Mouse (Mus musculus) adrenal gland, postnatal 36 days (tissue): ENCODE measurements around the gene Tes3-ps. TPM values are rescaled to one million over a fixed set of nuclear protein-coding genes. Genes with fewer than 3 reads are reported as not detected.
A peak's percentile ranks its signal among the peaks of the same experiment; 100 is the strongest.

ENCODE experiments used
- DNase-seq, 2 experiments: peaks; one replicate each; pipeline ENCODE4 v3.0.0; 2021; ENCODE audit warnings: mixed read lengths in 1 of 2
- total RNA-seq, 2 experiments: library from RNA; stranded (reverse); gene quantifications; 2 replicates each; pipeline ENCODE4 v1.2.3; 2021

The Tes3-ps gene
- total RNA-seq, 2 experiments from 2014 or later: 1.5 to 1.7 TPM

DNA sequence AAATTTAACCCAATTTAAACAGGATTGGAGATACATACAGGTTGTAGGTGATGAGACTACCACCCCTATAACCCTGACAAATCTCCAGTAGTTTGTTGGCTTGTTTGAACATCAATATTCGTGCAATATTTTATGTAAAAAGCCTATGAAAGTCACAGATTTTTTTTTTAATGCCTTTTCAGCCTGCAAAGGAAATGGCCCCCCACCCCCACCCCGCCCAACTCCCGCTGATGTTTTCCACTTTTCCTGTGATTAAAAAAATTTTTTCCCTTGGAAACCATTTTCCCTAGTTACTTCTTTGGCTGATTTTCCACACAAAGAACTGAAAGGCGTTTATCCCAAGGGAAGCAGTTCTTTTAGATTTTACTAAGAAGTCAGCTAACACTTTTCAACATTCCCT, 11.4 kb downstream of the Tes3-ps start, which contains the start of gene Ecm2:
Ecm2 (plus strand) TSS at position 301 of the 400 bp plus-strand sequence.
- no peak for DNase-seq

DNA sequence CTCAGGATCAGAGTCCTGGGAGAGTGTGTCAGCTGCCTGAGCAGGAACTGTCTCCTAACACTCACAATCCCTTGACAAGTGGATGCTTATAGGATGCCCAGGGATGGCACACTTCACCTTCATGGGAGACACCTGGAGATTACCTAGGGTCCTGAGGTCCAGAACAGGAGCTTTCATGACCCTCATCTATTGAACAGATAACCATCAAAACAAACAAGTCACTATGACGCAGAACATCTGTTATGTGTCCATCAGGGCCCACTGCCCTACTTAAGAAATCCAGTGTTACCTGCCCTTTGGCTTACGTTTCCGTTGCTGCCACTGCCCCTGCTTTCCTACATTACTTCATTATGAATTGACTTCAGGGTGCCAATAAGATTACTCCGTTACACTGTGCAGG, 12.7 kb downstream of the Tes3-ps start:
- no peak for DNase-seq

DNA sequence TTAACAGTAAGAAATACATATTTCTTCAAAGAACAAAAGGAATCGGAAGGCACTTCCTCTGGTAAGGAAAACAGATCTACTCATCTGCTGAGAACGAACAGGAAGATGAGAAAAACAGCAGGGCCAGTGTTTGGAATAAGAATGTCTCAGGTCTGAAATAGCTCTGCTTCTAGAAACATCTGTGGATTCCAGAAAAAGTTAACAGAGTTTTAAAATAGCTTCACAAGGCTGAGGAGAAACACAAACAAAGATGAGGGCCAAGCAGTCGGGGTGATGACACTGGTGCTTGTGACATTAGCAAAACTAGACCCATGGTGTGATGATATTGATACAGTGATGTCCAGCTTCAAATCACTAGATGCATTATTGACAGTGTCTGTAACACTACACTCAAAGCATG, 14.1 kb downstream of the Tes3-ps start:
- DNase-seq: no peak

DNA sequence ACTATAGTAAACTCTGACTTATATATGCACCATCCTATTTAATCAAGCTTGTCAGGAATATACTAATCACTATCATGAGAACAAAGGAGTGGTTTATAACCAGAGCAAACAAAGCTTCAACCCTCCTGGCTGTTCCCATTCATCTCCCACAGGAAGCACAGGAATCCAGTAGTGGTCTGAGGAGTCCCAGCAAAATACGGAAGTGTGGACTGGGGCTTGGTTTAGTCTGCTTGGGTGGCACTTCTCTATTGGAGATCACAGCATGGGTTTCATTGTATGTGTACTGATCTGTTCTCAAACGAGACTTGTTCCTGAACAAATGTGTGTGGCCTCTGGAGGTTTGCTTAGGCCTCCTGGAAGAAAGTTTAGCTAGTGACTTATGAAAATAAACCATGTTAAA, 25.6 kb downstream of the Tes3-ps start:
- DNase-seq: no peak

DNA sequence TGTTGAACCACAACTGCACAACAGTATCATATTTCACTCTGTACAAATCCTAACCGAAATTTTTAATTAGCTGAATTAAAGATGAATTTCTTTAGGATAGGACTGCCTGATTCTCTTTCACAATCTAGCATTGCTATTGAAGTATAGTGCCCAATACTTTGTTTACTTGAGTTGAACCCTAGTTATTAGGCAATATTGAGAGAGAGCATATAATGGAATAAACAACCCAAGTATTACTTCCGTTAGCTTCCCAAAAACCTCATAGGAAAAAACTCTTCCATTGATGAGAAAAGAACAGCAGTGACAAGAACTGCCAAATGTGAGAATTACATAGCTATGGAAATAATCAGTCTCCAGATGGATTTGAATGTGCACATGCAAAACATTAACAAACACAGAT, 33.1 kb downstream of the Tes3-ps start:
- DNase-seq: no peak

DNA sequence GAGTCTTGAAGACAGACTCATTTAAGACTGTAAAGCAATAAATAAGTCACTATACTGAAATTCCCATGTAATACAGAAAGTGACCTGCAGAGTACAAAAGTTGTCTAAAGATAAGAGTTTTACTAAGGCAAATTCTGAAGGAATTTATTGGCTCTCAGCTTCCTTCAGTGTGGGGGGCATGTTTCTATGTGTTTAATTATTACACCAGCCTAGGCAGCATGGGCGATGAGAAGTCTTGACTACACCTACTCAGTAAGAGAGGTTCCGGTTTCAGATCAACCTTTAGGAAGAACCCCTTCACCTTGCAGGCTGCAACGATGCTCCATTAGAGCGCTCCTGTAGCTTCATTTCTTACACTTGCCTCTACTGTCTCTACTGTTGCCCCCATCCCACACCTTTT, 37.5 kb downstream of the Tes3-ps start:
- DNase-seq: no peak

DNA sequence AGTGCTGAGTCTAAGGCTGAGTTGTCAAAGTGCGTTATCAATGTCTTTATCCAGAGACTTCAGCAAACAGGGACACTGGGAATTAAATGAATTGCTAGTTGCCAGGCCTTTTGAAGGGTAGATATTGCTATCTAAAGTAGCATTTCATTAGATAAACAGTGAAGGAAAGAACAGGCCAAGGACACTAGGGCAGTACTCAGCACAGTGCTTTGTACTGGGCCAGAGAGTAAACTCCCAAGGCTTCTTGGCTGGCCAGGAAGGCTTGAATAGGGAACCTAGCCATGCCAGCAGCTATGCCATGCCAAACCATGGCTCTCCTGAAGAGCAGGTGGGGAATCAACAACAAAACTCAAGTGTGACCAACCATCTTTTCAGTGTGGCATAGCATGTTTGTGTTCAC, 43.8 kb downstream of the Tes3-ps start:
- peak; percentile 19 to 33 for DNase-seq

DNA sequence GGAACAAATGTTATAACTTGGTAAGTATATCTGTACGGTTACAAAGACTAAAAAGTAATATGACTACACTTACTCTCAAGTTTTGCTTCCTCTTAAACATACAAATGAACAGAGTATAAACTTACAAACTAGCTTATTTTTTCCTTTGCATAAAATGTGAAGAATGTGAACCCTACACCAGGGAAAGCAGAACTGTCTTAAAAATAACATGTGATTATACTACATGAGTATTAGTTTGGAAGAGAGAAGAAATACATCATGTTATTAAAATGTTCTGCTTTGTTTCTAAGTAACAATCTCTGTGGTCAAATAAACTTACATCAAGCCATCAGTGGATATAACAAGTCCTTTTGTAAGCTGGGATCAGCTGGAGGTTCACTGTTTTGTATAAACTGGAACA, 45.6 kb downstream of the Tes3-ps start:
- no peak for DNase-seq

DNA sequence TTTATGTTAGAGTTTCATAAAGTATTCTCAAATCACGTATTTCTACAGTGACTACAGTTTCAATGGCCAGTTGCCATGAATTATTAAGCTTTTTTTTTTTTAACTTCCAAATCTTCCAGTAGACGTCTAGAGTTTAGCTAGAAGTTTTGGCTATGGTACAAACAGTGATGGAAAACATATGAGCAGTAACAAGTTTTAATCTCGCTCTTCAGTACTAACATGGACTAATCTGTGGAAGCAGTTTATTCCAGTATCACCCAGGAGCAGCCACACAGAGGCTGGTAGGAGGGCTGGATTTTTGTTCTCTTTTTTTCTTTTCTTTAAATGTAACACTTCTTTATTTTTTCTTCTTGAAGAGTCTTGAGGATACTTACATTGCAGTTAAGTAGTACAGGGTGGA, 51.2 kb downstream of the Tes3-ps start, which contains the start of gene Aspn:
Aspn (plus strand) TSS at position 165 of the 400 bp plus-strand sequence.
- DNase-seq: no peak

DNA sequence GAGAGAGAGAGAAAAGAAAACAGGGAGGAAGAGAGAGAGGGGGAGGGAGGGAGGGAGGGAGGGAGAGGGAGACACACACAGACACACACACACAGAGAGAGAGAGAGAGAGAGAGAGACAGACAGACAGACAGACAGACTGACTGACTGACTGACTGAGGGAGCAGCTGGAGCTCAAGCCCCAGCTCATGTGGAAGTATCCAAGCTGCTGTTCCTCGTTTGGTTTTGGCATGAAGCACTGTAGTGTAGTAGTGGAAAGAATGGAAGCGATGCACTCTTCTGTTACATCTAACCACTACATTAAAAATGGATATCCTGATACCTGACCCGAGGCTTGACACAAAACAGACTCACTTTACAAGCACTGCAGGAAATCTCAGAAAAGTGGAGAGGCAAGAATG, 52.5 kb downstream of the Tes3-ps start:
- no peak for DNase-seq

Other genes with a start within 250 kb of the Tes3-ps start
- gene Susd3, start 244.6 kb upstream of the Tes3-ps start, total RNA-seq: 10 to 100 TPM in 1 of 2 experiments, 1 to 10 TPM in 1; 1.2 to 36.5 TPM
- 1 to 10 TPM; 2.7 to 5.3 TPM for gene Fgd3, start 173.0 kb upstream of the Tes3-ps start, total RNA-seq
- gene Bicd2, start 151.7 kb upstream of the Tes3-ps start, total RNA-seq: 10 to 100 TPM; 34.8 to 44.6 TPM
- 10 to 100 TPM; 33.1 to 49.4 TPM for gene Ippk, start 72.1 kb upstream of the Tes3-ps start, total RNA-seq
- 1 to 10 TPM; 6.7 to 6.9 TPM for gene Ecm2, start 11.5 kb downstream of the Tes3-ps start, total RNA-seq
- 10 to 100 TPM in 1 of 2 experiments, 1 to 10 TPM in 1; 4.9 to 10.6 TPM for gene Aspn, start 51.1 kb downstream of the Tes3-ps start, total RNA-seq
- gene Omd, start 89.1 kb downstream of the Tes3-ps start, total RNA-seq: 1 to 10 TPM; 4.1 to 4.4 TPM
- 10 to 100 TPM; 45.6 to 52.5 TPM for gene Ogn, start 114.7 kb downstream of the Tes3-ps start, total RNA-seq
- gene Cenpp, start 159.5 kb downstream of the Tes3-ps start, total RNA-seq: 1 to 10 TPM; 1.2 to 2.4 TPM
- gene Nol8, start 159.8 kb downstream of the Tes3-ps start, total RNA-seq: 10 to 100 TPM; 24.5 to 25.4 TPM
- 10 to 100 TPM; 82.4 to 91.0 TPM for gene Iars, start 188.8 kb downstream of the Tes3-ps start, total RNA-seq